In the genomic region with DNA sequence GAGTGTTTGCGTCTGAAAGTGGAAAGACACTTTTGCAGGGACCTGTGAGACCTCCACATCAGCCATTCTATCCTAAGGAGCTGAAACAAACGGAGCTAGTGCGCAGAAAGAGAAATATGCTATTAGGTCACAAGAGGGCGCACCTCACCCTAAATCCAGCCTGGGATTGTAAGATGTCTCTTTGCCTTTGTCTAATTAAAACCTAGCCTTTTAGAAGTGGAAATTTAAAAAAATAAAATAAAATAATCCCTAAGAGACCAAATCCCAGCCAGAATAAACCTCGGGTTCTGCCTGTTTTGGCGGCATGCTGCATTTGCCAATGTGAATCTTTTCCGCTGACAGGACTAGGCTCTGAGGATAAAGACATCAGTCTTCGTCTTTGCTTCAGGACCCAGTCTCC, we compare ENCODE assay signal across 8 mouse cellular contexts. TPM values are rescaled to one million over a fixed set of nuclear protein-coding genes. Genes with fewer than 3 reads are reported as not detected.
DNase-seq lines count a peak whose midpoint lies in the region; ATAC-seq and TF ChIP-seq lines count a peak whose summit lies in the region.

No protein-coding gene starts in this region.

- peaks cover 3% of the 10 kb centered on the region; the same call in 1 of the 2 replicates for H3K4me1 ChIP-seq in forebrain, embryonic 11.5 days (replicated peaks; ENCODE audit: control insufficient read depth, insufficient read depth, low read length)
- peaks cover 13% of the 10 kb centered on the region for H3K4me1 ChIP-seq in forebrain, embryonic 12.5 days
- H3K4me1 ChIP-seq in thymus, adult 2 months (replicated peaks; ENCODE audit: control insufficient read depth, insufficient read depth, low read length): peaks cover 46% of the 10 kb centered on the region

- no peak overlapping the region for H3K4me2 ChIP-seq in forebrain, embryonic 11.5 days (ENCODE audit: low read depth, low read length, severe bottlenecking)
- H3K4me2 ChIP-seq in forebrain, embryonic 12.5 days: no peak overlapping the region

- H3K9ac ChIP-seq in forebrain, embryonic 11.5 days (ENCODE audit: low read length): no peak overlapping the region
- no peak overlapping the region for H3K9ac ChIP-seq in forebrain, embryonic 12.5 days

- no peaks in the 10 kb centered on the region for H3K27me3 ChIP-seq in forebrain, embryonic 11.5 days (ENCODE audit: control insufficient read depth, insufficient read depth, low read length)
- H3K27me3 ChIP-seq in forebrain, embryonic 12.5 days: peaks cover 14% of the 10 kb centered on the region
- H3K27me3 ChIP-seq in thymus, adult 2 months (ENCODE audit: control insufficient read depth, insufficient read depth, low read length): no peaks in the 10 kb centered on the region

- H3K27ac ChIP-seq in forebrain, embryonic 11.5 days (ENCODE audit: low read depth, low read length): no peak overlapping the region
- no peak overlapping the region for H3K27ac ChIP-seq in forebrain, embryonic 12.5 days
- H3K27ac ChIP-seq in thymus, adult 2 months (ENCODE audit: control insufficient read depth, insufficient read depth, low read length): no peak overlapping the region

- ATAC-seq in forebrain, embryonic 11.5 days (replicated peaks; ENCODE audit: low FRiP score): no peak
- no peak for ATAC-seq in forebrain, embryonic 12.5 days (ENCODE audit: low FRiP score)

- no peaks in the 10 kb centered on the region for H3K36me3 ChIP-seq in forebrain, embryonic 11.5 days (ENCODE audit: control insufficient read depth, insufficient read depth, low read length)
- H3K36me3 ChIP-seq in forebrain, embryonic 12.5 days (replicated peaks): no peaks in the 10 kb centered on the region
- H3K36me3 ChIP-seq in thymus, adult 2 months (ENCODE audit: control insufficient read depth, insufficient read depth, low read length): no peaks in the 10 kb centered on the region

- peak; percentile 69 for DNase-seq in forebrain, embryonic 11.5 days (ENCODE audit: low spot score)
- DNase-seq in thymus, adult 2 months: peak; percentile 45
- DNase-seq in thymus, adult 18-20 months: no peak
- DNase-seq in embryo, embryonic 11.5 days (ENCODE audit: low read depth, low spot score): peak; percentile 69
- peak; percentile 40 for DNase-seq in left cerebral cortex, postnatal 4 days
- DNase-seq in retina, embryonic 14.5 days (ENCODE audit: low spot score): peak; percentile 92
- no peak for DNase-seq in urinary bladder, postnatal 25 days (ENCODE audit: low spot score)

- no peaks in the 10 kb centered on the region for H3K9me3 ChIP-seq in forebrain, embryonic 11.5 days (ENCODE audit: control insufficient read depth, low read length)
- no peaks in the 10 kb centered on the region for H3K9me3 ChIP-seq in forebrain, embryonic 12.5 days

- WGBS in forebrain, embryonic 11.5 days: 25% methylated on average over 8 of the region's 8 CpGs
- 25% methylated on average over 8 of the region's 8 CpGs for WGBS in forebrain, embryonic 12.5 days
- WGBS in thymus, adult 2 months: 27% methylated on average over 8 of the region's 8 CpGs

- no peak overlapping the region for H3K4me3 ChIP-seq in forebrain, embryonic 11.5 days (ENCODE audit: low read depth, low read length)
- no peak overlapping the region for H3K4me3 ChIP-seq in forebrain, embryonic 12.5 days (replicated peaks)
- H3K4me3 ChIP-seq in thymus, adult 2 months (ENCODE audit: control insufficient read depth, insufficient read depth, low read length): no peak overlapping the region

- no peak for TF ChIP-seq POLR2A in thymus, adult 2 months (IDR thresholded peaks at IDR 0.05; ENCODE audit: control insufficient read depth, extremely low read depth, insufficient read depth, low read length, poor library complexity)

- no peak for TF ChIP-seq CTCF in thymus, adult 2 months (IDR thresholded peaks at IDR 0.05; ENCODE audit: borderline replicate concordance, control insufficient read depth, extremely low read depth, insufficient read depth, low read length, poor library complexity)

- intact Hi-C loops in left cerebral cortex, postnatal 4 days (cut with DNase I): loop anchor here (5.0 kb wide), 2 partner anchors 94 to 159 kb away; no protein-coding TSS in a partner anchor

RNA-seq across cellular contexts. Expression of a gene that starts 3.4 kb away (rescaled TPM):
- polyA plus RNA-seq in forebrain, embryonic 11.5 days (2014; fragmentation: Nextera tagmentation; extraction: Ambion mirVana): 5.4 and 6.9 TPM in 2 replicates
- polyA plus RNA-seq in forebrain, embryonic 12.5 days (2016; fragmentation: Nextera tagmentation; extraction: Ambion mirVana): 7.4 and 8.3 TPM in 2 replicates
- 7.7 and 9.4 TPM in 2 replicates for polyA plus RNA-seq in thymus, adult 2 months (2012; rRNA removed)
- total RNA-seq in left cerebral cortex, postnatal 4 days (2021): 1 to 10 TPM; 7.5 to 9.5 TPM

RNA-seq across cellular contexts. Expression of a gene that starts 5.1 kb away (rescaled TPM):
- polyA plus RNA-seq in forebrain, embryonic 11.5 days (2014; fragmentation: Nextera tagmentation; extraction: Ambion mirVana): 0.35 and 0.75 TPM in 2 replicates
- polyA plus RNA-seq in forebrain, embryonic 12.5 days (2016; fragmentation: Nextera tagmentation; extraction: Ambion mirVana): 0.79 and 1.6 TPM in 2 replicates
- polyA plus RNA-seq in thymus, adult 2 months (2012; rRNA removed): 42.8 and 46.6 TPM in 2 replicates
- 1 to 10 TPM; 1.2 to 1.4 TPM for total RNA-seq in left cerebral cortex, postnatal 4 days (2021)

RNA-seq across cellular contexts. Expression of a gene that starts 41.2 kb away (rescaled TPM):
- polyA plus RNA-seq in forebrain, embryonic 11.5 days (2014; fragmentation: Nextera tagmentation; extraction: Ambion mirVana): 133 and 144 TPM in 2 replicates
- 56.1 and 148 TPM in 2 replicates for polyA plus RNA-seq in forebrain, embryonic 12.5 days (2016; fragmentation: Nextera tagmentation; extraction: Ambion mirVana)
- polyA plus RNA-seq in thymus, adult 2 months (2012; rRNA removed): 139 and 149 TPM in 2 replicates
- 10 to 100 TPM; 90.7 to 95.1 TPM for total RNA-seq in left cerebral cortex, postnatal 4 days (2021)

Comparison
In these comparisons a context has a peak if more than half of its experiments do, and no peak if none do; other contexts are left out.
1. DNase-seq: peak in forebrain, embryonic 11.5 days (single experiment), thymus, adult 2 months (single experiment), embryo, embryonic 11.5 days (single experiment), left cerebral cortex, postnatal 4 days (single experiment) and retina, embryonic 14.5 days (single experiment); none in thymus, adult 18-20 months (0 of 2) and urinary bladder, postnatal 25 days (single experiment).
2. RNA of a gene that starts 5.1 kb away (polyA plus RNA-seq): 42.8 to 46.6 TPM in thymus, adult 2 months; 0.79 to 1.6 TPM in forebrain, embryonic 12.5 days and 0.35 to 0.75 TPM in forebrain, embryonic 11.5 days; every median in the first group is over 10 times any median in the second.